Mouse (Mus musculus) layer of hippocampus, postnatal 36 days (tissue): ENCODE data around the gene Fcrlb. TPM values are rescaled to one million over a fixed set of nuclear protein-coding genes. Genes with fewer than 3 reads are reported as not detected.
"Not testable (repeated sequence)": the region's sequence is repeated elsewhere in the genome, so short reads cannot be mapped to it uniquely, and the experiment has no call there.

Experiments used
- DNase-seq, 2 experiments: peaks; one replicate each; pipeline ENCODE4 v3.0.0; 2022
- total RNA-seq, 2 experiments: library from RNA; stranded (reverse); gene quantifications; 2 replicates each; pipeline ENCODE4 v1.2.3; 2021

The Fcrlb gene
- under 1 TPM; 0.45 to 0.58 TPM for total RNA-seq

DNA sequence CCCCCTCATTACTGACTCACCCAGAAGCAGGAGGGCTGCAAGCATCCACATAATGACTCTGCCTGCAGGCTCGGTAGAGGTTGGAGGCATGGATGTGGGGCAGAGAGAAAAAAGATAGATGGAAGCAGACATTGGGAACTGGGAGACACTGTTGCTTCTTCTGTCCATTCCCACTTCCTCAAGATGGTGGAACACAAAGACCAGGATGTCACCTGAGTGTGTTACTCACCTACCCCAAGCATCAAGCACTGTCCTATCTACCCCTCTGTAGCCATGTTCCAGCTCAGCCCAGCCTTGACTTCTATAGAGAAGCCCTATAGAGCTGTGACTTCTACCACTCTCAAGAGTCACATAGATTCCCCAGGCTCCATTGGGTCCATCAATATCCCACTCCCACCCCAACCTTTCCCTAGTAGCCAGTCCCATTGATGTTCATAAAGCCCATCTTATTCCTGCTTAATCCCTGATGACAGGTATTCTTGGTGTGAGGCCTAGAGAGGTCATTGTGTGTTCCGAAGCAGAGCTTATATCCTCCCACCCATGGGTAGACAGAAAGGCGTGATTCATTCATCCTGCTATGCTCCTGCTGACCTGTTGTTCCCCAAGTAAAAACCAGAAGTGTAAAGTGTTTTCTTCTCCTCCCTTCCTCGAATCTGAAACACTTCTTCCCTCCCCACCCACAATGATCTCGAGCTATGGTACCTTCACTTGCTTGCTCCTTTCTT lies at the start of gene Fcrlb:
Gene Fcrlb, minus strand, starts transcription at position 51 of the 725 bp plus-strand sequence.
- DNase-seq: no peak

DNA sequence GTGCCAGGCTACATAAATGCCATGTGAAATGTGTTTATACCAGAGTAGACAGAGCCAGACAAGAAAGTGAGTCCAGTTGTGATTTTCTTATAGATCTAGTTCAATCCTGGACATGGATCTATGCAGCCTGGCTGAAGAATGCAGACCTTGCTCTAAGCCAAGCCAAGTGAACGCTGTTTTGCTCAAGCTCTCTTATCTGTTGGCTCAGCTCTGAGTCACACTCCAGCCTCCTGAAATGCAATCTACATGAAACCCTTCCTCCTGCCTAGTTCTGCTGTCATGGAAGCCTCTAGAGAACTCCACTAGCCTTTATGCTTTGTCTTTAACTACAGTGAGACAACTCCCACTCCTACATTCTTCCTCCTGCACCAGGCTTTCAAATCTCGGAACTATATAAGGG lies 49.6 kb upstream of the Fcrlb start:
- DNase-seq: no peak

DNA sequence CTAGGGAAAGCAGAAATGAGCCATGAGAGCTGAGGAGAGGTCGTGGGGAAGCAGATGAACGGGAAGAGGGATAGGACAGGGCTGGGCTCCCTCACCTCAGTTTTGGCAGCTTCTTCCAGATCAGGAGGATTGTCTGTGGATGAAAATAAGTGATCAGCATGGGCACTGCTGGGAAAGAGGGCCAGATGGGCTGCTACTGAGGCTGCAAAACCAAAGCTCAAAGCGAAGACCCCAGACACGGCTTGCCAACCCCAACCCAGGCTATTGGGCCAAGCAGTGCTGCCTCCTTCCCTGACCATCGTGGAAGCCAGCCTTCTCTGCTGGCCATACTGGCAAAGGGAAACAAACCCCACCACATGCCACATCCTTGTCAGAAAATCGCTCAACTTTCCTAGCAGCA lies 48.4 kb upstream of the Fcrlb start:
- DNase-seq: no peak

- DNase-seq: no peak
Observed at GRCm38 (mm10) chr1:170959791-170960190, 47.0 kb upstream of the Fcrlb start.

- DNase-seq: no peak
Observed at GRCm38 (mm10) chr1:170958225-170958624, 45.5 kb upstream of the Fcrlb start.

DNA sequence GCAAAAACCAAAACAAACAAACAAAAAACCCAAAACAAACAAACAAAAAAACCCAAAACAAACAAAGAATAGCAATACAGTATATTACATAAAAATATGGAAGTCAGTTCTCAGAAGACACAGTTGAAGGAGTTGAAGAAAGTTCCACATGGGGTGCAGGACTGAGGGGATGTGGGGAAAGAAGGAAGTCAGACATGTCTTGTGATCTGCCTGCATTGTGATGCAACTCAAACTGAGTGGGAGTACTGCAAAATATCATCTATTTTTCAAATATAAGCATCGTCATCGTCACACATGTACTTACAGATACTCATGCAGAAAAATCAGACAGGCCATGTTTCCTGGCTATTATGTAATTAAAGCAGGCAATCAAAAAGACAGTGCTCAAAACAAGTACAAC lies 40.5 kb upstream of the Fcrlb start:
- no peak for DNase-seq

DNA sequence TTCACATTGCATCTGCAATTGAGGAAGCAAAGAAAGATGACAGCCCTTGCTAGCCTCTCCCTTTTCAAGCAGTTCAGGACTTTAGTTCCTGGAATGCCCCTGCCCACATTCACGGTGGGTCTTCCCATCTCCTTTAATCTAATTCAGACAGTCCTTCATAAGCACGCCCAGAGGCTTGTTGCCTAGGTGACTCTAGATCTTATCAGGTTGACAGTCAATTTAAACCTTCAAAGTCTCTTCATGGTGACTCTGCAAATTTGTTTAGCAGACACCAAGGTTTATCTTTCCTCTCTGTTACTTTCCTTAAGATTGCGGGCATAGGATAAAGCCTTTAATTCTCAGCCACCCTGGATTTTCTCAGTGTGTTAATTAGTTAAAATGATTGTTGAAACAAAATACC lies 38.0 kb upstream of the Fcrlb start:
- DNase-seq: no peak

- not testable (repeated sequence) for DNase-seq
Observed at GRCm38 (mm10) chr1:170944908-170945307, 32.2 kb upstream of the Fcrlb start.

DNA sequence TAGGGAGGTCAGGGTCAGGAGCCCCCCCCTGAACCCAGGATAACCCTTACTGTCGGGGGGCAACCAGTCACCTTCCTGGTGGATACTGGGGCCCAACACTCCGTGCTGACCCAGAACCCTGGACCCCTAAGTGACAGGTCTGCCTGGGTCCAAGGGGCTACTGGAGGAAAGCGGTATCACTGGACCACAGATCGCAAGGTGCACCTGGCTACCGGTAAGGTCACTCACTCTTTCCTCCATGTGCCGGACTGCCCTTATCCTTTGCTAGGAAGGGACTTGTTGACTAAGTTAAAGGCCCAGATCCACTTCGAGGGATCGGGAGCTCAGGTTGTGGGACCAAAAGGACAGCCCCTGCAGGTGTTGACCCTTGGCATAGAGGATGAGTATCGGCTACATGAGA lies 31.4 kb upstream of the Fcrlb start:
- DNase-seq: not testable (repeated sequence)

- no peak for DNase-seq
Observed at GRCm38 (mm10) chr1:170939255-170939654, 26.5 kb upstream of the Fcrlb start.

DNA sequence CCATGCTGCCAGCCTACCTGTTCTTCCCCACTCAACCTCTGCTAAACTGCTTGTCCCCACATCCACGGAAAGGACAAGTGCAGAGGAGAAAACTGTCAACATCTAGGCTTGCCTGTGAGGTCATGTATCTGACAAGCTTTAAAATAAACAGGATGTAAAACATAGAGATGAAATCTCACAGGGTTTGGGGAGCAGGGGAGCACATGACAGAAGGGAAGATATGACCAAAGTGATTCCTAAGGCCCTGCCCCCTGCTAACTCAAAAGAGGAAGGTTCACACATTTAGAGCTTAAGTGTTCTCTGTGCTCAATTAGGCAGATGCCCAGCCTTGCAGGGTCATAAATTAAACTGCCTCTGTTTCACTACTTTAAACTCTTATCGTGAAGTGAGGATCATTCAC lies 21.6 kb upstream of the Fcrlb start:
- DNase-seq: no peak

DNA sequence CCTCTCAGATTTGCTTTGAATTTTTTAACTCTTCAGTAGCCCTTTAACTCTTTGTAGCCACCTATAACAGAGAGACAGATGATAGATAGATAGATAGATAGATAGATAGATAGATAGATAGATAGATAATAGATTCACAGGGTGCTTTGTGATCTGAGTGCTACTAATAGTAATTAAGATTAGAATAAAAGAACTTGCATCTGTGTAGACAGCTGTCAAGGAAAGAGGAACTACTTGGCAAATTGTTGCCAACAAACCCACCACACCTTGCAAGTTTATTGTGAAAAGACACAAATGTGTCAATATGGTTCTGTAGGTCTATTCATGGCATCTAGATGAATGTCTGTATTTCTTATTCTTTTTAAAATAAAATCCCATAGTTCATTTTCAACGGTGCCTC lies 21.2 kb upstream of the Fcrlb start:
- DNase-seq: no peak

- DNase-seq: no peak
Observed at GRCm38 (mm10) chr1:170933386-170933920, 20.7 kb upstream of the Fcrlb start.

DNA sequence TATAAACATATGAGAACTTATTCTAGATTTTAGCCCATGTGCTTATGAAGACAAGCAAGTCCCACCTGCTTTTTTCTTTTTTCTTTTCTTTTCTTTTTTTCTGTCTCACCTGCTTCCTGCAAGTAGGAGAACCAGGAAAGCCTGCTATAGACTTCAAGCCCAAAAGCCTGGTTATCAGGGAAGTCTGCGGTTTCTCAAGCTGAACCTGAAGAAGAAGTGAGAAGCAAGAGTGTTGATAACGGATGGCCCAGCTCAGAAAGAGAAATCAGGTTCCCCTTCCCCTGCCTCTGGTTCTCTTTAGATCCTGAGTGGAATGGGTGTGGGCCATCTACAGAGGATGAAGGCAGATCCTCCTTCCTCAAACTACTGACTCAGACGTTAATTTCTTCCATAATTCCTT lies 19.3 kb upstream of the Fcrlb start:
- no peak for DNase-seq

GRCm38 (mm10) chr1:170929245-170929644 lies 16.5 kb upstream of the Fcrlb start:
- DNase-seq: no peak

DNA sequence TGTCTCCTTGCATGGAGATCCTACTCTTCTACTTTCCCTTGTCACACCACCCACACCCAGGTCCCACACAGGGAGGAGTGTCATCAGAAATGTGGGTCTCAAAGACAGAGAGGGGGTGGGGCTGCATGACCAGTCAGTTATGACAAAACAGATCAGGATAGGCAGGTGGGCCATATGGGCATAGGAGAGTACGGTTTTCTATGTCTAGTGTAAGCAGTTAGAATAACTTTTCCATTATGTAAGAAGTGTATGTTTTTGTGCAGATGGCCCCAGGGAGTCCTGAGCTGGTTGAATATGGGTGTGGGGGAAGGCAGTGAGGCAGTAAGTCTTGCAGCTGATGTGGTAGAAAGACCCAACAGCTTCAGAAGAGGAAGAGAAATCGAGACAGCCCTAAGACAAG lies 15.7 kb upstream of the Fcrlb start:
- DNase-seq: no peak

DNA sequence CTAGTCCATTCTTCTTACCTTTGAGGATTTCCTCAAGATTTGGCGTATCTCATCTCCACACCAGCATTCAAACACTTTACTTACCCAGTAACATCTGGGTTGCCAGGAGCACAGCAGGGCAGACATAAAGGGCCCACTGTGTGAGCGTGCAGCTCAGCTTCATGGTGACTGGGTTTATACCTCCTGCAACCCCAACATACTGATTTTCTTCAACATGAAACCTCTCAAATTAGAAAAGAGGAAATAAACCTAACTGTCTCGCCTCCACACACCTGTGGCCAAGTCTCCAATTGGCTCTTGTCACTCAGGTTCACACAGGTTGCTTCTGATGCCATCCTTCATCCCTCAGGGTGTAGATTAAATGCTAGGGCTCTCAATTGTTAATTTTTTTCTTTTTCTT lies 14.6 kb upstream of the Fcrlb start, which contains the start of gene Fcrla:
Gene Fcrla, minus strand, starts transcription at position 206 of the 400 bp plus-strand sequence.
- no peak for DNase-seq

DNA sequence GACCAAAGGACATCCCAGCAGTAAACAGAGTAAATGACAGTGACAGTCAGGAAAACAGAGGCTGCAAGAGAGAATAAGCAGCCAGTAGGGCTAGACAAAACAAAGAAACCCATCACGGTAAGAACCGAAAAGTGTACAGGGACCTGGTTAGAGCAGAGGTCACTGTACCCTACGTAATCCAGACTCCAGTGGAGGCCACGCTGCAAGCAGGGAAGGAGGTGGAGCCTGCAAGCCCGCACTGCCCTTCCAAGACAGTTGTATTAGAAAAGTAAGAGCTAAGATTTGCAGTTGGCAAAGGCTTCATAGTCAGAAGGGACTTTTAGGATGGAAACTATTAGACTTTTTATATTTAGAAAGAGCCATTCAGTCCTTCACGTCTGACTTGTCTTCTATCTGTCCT lies 14.2 kb upstream of the Fcrlb start:
- DNase-seq: no peak

GRCm38 (mm10) chr1:170924485-170924884 lies 11.7 kb upstream of the Fcrlb start:
- DNase-seq: no peak

GRCm38 (mm10) chr1:170919308-170919707 lies 6.6 kb upstream of the Fcrlb start:
- no peak for DNase-seq

DNA sequence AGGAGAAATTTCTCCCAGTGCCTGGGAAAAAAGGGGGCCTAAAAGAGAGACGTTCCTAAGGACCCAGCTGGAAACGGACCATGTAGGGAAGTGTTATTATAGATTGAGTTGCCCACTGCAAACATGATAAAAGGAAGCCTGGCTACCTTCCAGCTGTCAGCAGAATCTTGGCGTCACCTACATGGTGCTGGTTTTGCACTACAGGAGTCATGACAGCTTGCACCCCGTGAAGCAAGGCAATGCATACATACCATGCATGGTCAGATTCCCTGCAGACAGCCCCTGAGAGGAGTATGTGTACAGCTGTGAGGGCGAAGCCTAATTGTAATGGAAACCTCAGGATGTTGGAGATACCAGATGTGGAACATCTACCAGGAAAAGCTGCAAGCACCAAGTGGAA lies 2.9 kb upstream of the Fcrlb start:
- DNase-seq: no peak

DNA sequence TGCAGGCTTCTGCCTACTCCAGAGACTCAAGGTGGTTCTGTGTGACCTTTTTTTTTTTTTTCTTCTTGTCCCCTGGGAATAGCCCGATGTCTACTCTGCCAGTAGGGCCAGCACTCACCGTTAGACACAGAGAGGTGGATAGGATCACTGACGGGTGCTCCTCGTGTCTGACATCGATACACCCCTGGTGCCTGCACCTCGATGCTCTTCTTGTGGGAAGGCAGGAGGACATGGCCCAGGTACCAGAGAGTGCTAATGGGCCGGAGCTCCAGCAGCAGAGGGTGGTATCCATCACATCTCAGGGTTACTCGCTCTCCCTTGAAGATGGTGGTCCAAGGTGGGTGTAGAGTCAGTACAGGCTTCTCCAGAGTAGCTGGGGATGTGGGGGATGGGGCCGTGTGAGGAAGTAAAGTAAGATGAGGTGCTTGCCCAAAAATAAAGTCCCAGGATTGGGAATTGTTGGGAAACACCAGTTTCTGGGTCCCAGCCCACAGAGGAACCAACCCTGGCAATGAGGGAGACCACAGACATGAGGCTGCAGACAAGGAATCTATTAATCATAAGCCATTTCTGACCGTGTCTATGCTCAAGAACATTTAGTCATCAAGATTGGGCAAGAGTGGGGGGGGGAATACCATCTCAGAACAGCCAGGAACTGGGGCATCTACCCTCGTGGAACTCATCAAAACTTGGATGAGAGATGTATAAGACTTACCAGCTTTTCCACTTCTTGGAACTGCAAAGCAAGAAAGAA lies 657 bp downstream of the Fcrlb start:
- no peak for DNase-seq

DNA sequence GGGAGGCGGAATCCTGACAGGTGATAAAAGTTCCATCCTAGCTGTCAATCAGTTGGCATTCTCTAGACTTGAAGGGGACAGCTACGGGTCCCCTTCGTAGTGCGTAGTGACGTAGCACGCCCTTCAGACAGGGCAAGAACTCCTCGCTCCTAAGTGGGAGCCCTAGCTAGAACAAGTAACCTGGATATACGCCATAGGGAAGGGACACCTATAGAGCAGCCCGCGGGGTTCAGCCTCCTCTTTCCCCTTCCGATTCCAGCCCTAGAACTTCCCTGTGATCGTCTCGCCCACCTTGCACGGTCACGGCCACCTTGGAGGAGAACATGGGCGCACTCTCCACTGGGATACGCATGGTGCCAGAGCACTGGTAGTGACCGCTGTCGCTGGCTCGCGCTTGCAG lies 4.4 kb downstream of the Fcrlb start:
- DNase-seq: no peak
